Mouse (Mus musculus) cerebellum, adult (tissue): ENCODE data around the gene Pus3.
A peak's percentile ranks its signal among the peaks of the same experiment; 100 is the strongest.

Experiments used
- ATAC-seq: cut with Nextera tagmentation; 2 replicates; pipeline ENCODE4 v1.9.2; 2017; ENCODE audit warnings: mild to moderate bottlenecking, moderate library complexity, mixed read lengths; ENCODE audit not compliant: insufficient number of reproducible peaks, low FRiP score, low TSS enrichment

Gene Pus3

DNA sequence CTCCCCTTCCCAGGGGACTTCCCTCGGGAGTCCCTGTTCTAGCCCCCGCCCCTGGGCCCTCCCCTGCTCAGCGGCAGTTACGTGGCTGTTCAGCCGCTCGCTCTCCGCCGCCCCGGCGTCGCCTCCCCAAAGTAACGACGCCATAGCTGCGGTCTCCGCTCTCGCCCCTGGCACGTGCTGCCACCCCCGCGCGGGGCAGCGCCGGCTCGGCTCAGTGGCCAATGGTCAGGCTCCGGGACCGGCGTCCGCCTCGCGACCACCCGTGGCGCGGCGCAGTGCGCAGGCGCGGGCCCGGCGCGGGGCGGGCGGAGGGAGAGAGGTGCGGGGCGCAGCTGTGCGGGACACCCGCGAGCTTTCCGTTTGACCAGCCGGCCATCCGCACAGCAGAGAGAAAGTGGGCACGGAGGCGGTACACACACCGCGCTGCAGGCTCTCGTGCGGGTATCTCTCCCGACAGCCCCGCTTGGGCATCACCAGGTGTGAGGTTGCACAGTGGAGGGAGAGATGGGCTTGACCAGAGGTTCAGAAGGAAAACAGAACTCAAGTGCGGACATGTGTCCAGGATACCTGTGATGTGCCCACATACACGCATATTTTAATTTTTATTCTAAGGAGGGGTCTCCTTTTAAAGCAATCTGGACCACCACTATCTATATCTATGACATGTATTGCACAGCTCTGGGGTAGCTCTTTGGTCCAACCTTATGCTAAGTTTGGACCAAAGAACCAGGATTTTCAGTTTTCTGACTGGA, at the start of gene Pus3, which contains the start of gene Ddx25:
Gene Pus3 (plus strand): TSS at position 339 of the 752 bp plus-strand sequence.
Gene Ddx25 (minus strand): TSS at position 272 of the 752 bp plus-strand sequence.
- ATAC-seq: peak; percentile 78

DNA sequence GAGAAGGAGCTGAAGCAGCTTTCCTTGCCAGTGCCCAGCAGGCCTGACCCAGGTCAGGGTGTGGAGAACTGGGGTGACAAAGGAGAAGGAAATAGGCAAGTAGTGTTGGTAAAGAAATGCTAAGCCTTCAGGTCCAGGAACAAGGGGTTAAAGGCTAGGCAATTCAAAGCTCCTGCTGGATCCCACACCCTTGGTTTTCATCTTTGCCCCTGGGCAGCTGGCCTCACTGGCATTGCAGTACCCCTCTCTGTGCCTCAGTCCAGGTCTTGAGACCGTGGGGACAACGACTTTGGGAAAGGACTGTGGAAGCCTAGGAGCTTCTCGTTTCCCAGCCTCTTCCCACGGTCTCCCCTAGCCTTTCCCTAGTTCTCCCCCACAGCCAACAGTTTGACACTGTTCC, 44.5 kb upstream of the Pus3 start:
- ATAC-seq: no peak

DNA sequence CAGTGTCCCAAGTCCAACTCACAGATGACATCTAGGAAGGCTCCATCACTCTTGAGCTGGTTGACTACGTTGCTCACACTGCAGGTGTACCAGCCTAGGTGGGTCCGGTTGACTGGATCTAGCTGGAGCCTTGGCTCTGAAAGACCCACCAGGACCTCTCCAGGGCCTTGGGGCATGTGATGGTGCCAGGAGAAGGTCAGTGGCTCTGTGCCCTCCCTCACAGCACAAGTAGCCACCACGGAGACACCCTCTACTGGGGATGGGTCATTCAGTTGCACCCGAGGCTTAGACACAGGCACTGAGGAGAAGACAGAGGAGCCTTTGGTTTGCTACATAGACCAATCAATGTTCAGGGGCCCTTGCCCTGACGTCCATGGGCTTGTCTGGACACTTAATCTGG, 42.2 kb upstream of the Pus3 start:
- no peak for ATAC-seq

DNA sequence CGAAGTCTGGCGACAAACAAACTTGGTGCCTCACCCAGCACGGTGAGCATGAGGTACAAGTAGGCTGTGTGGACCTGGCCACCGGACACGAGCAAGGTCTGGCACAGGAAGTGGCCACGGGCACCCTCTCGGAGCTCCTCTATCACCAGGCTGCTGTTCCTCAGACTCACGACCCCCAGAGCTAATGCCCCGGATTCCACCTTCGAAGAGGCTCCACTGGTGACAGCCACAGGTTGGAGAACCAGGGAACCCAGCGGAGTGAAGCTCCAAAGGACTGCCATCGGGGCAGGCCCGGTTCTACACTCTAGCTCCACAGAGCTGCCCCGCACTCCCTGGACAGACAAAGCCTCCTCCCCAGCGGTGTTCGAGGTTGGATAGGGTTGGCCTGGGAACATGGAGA, 41.7 kb upstream of the Pus3 start:
- no peak for ATAC-seq

DNA sequence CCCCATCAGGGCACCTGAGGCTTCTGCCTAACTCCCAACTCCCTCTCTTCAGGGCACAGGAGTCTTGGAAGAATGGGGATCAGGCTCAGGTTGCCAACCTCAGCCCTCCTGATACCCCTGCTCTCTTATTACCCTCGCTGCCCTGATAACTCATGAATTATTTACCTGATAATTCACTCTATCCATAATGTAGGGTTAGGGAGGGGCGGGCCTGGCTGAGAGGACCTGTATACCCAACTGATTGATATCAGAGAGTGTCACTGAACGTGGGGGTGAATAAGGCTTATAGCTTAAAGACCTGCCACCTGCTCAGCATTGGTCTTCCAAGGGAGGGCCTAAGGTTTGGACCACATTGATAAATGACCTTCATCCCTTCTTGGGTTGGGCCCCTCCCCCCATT, 40.2 kb upstream of the Pus3 start, which contains the start of gene Gm1113:
Gene Gm1113 (minus strand): TSS at position 101 of the 400 bp plus-strand sequence.
- ATAC-seq: no peak

DNA sequence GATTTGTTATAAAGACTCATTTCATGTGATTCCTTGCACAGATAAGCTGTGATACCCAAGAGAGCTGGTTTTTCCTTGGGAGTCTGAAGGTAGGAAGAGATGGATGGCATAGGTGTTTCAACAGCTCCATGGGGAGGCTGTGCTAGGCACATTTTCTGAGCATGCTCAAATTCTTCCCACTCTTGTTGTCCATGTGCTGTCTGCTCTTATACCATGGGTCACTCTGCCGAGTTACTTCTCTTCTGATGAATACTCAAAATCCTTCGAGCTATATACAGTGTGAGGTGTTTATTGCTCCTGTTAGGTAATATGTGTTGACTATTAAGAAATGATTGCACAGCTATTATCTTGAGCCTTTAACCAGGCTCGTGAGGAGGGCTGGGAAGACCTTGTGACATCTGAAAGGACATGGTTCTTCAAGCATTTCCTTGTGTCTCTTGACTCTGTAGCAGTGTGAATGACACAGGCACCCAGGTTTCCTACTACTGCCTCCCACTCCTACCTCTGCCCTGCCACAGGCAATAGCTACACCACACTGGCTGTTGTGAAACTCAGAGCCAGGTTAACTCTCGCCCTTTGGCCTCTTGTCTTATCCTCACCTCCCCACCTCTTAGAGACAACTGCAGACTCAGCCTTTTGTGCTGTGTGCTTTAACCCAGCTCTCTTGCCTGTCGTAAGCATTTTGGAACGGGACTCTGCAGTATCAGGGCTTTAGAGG, 37.6 kb upstream of the Pus3 start:
- no peak for ATAC-seq

DNA sequence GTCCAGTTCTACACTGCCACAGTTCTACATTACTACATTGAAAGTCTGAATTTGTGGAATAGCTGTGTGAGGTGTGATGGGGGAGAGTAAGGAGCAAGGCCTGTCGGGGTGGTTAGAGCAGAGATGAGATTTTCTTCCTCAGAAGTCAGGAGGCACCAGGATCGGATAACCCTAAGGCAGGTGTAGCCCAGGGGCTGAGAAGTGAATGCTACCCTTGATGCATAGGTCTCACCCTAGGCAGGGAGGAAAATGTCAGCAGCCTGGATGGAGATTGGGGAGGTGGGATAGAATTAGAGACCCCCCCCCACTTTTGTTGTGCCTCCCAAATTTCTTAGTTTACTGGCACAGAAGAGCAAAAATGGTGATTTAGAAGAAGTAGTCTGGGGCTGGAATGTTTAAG, 36.2 kb upstream of the Pus3 start:
- no peak for ATAC-seq

DNA sequence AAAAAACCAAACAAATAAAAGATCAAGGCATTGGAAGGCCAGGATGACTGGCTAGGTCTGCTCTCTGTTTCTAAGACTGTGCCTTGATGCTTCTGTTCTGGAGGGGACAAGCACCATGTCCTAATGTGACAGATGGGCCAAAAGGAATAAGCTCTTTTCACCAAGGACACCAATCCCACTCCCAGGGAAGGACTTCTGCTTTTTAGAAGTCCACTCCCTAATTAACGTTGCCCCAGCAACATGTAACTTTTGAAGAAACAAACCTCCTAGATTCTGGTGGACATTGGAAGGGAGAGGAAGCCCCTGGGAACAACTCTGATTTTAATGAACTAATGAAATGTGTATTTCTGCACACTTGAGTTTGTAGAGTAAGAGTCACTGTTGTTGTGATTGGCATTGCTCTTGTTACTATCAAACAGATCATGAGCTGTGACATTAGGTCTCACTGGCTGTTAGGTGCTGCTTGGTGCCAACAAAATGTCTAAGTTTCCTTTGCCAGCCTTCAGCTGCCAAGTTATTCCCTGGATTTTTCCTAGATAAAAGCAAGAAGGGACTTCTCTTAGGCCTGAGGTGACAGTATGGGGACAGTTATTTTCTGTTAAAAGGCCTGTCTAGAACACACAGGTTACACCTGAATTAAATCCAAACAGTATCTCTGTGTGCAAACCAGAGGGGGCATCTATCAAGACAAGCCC, 35.4 kb upstream of the Pus3 start:
- no peak for ATAC-seq

DNA sequence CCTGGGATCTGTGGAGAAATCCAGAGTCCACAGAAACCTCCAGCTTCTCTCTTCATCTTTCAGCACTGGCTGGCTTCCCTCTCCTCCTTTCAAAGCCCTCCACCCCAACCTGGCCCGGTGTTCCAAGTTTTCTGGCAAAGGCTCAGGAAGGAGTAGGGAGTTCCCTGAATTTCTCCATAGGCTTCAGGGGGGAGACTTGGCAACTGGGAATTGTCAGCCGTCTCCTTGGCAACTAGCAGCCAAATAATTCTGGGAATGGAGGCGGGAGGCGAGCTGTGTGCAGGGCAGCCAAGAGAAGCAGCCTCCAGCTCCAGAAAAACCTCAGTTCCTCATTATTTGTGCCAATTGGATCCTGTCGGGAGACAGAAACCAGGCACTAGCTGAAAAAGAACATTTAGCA, 34.9 kb upstream of the Pus3 start:
- peak; percentile 70; the same call in 1 of the 2 replicates for ATAC-seq

DNA sequence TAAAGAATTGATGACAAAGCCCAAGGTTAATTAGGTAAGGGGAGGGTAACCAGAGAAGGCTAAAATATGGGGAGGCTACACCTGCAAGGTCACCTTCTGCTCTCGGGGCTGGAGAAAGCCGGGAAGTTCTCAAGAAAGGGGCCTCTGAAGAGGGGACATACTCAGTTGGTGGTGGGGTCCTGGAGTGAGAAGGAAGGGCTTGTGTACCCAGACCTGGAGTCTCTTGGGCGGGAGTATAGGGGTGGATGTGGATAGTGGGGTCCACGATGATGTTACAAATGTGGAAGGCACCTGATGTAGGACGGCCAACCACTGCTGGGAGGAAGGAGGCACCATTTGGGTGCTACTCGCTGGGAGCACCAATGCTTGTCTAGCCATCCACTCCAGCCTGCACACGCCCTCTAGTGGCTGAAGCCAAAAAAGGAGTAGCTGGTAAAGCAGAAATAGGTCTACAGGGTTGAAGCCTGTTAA, 34.4 kb upstream of the Pus3 start:
- peak; percentile 79 for ATAC-seq

DNA sequence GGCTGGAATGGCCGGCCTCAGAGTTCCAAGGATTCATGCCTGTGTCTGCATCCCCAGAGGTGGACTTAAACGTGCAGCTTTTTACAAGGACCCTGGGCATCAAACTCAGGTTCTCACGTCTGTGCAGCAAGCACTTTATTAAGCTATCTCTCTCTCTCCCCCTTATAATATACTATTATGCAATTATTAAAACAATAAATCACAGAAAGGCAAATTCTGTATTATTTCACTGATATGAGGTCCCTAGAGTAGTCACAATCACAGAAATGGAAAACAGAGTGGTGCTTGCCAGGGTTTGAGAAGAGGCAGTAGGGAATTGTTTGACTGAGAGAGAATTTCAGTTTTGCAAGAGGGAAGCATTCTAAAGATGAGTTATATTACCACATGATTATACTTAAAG, 29.3 kb upstream of the Pus3 start:
- no peak for ATAC-seq

DNA sequence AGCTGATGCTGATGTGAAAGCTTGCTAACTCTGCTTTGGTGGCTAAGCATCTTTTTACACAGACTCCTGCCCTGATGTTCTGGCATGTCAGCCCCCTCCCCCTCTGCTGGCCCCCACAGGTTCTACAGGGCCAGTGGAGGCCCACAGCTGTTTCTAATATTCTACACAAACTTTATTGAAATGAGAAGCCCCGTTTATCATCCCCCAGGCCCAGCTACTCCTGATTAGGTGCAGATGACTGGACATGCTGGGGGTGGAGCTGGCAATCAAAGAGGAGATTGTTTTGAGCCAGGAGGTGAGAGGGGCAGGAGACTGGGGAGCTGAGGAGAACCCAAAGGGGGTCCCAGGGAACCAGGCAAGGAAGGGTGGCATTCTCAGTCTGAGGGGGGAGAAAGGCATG, 28.6 kb upstream of the Pus3 start:
- no peak for ATAC-seq

DNA sequence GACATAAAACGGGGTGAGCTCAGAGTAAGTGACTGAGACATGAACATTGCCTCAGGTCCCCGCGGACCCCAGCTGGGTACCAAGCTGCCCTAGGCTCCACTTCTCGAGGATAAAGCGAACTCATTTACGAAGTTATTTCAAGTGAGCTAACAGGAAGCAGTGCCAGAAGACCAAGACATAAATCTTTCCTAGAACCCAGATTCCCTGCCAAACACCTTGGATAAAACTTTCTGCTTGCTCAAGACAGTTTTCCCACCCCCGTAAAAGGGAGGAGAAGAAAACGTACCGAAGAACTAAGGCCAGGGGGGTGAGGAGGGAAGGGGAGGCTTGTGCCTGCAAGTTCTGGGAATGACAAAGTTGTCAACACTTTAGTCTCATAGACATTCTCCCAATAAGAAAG, 25.1 kb upstream of the Pus3 start:
- no peak for ATAC-seq

DNA sequence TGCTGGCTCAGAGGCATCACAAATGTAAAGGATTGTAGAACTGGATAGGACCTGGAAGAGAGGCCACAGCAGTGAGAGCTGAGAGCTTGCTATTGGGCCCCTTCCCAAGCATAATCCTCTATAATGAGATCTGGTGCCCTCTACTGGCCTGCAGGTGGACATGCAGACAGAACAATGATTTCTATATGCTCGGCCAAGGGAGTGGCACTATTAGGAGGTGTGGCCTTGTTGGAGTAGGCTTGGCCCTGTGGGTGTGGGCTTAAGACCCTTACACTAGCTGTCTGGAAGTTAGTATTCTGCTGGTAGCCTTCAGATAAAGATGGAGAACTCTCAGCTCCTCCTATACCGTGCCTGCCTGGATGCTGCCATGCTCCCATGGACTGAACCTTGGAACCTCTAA, 23.3 kb upstream of the Pus3 start:
- peak; percentile 72; the same call in 1 of the 2 replicates for ATAC-seq

DNA sequence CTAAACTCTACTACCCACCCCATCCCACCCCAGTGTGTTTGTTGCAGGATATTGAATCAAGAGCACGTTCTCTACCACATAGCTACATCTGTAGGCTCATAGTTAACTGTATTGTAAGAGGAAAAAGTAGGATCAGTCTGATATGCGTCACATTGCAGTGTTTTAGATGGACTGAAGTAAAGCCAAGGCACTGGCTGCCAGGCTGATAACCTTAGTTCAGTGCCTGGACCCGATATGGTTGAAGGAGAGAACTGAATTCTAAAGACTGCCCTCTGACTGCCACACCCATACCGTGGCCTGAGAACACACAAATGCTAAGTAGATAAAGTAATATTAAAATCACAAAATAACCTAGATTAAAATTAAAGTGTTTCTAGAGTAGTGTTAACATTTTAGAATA, 22.5 kb upstream of the Pus3 start:
- no peak for ATAC-seq

DNA sequence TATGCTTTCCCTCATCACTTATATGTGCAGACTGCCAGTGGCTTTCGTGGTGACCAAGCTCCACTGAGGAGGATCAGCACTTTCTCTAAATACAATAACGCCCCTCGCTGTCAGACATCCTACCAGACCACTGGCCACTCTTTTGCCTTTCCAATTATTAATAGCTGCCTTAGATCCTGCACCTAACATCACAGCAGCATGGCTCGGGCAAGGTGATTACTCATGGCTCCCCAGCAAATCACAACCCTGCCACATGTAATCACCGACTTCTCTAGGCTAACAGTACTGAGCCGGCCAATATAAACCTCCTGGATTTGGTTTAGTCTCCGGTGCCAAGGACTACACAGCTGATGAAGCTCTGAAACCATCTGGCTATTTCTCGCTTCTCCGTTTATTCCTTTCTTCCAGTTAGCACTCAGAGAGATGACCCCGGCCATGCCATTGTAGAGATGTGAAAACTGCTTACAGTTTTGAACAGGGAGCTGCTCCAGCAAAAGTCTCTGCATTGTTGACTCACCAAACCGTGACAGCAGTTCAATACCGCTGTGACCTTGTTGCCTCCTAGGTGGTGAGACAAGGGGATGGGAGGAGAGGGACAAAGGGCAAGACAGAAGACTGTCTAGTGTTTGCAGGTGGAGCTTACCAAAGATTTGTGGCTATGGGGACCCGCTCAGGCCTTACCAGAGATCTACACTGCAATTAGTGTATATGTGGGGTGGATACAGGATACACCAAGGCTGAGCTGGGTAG, 19.2 kb upstream of the Pus3 start:
- ATAC-seq: no peak

DNA sequence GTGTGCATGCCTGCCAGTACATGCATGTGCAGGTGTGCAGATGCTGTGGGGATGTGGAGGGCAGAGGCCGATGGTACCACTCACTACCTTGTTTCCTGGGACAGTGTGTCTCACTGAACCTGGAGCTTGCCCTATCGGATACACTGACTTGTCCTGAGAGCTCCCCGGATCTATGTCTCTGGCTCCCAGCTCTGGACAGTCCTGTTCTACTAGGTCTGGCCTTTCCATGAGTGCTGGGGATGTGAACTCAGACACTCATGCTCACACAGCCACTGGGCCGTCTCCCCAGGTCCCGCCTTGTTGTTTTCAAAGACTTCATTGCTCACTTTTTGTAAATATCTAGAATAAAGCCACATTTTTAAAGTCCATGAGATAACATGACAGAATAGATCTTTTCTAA, 17.4 kb upstream of the Pus3 start:
- ATAC-seq: no peak

DNA sequence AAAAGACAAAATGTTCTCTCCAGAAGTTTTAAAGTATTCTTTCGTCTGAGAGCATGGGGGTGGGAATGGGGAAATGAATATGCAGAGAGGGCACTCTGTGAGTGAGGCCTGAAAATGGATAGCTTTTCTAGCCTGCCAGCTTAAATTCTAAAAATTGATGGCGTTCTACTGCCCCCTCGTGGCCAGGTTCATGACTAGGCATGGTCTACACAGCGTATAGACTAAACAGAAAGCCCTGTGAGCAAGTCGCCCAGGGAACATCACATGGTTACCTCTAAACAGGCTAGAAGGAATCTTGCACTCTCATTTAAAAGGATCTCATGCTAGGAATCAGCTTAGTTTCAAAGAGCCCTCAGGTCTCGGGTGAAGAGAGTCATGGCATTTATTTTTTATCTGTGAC, 16.9 kb upstream of the Pus3 start:
- peak; percentile 74 for ATAC-seq

DNA sequence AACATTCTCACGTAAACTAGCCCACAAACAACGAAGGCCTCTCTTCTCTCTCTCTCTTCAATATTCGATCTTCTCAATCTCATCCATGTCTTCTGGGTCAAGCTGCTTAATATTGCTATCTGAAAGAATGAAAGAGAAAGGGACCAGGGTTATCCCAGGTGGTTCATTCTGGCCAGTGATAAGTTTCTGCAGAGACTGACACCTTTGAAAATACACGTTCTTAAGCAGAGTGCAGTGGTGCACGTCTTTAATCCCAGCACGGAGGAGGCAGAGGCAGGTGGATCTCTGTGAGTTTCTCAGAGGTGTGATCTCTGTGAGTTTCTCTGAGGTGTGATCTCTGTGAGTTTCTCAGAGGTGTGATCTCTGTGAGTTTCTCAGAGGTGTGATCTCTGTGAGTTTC, 16.5 kb upstream of the Pus3 start:
- no peak for ATAC-seq

DNA sequence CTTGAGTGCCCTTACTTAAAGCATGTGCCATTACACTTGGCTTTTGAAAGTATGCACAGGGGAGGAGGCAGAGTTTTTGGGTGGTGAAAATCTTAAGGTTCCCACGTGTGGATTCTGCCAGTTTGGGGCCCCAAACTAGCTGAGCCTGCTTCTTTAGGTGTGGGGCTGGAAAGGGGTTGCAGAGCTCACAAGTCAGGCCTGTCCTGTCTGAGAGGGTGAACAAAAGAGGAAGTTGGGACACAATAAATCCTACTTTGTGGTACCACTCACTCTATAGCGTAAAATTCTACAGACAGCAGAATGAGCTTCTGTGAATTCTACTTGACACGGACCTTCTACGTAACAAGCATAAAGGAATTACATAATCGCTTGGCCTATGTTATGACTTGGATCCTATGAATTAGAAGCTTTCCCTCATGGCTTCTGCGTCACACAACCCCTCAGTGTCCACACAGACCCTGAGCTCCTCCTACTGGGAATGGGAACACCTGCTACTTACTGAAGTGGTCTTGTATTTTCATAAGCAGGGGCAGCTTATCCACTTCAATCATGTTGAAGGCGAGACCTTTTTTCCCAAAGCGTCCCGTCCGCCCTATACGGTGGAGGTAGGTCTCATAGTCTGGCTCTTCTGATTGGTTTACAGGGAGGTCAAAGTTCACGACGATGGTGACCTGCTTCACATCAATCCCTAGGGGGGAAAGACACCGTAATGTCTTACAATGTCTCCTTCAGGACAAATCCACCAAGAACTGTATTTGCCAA, 15.1 kb upstream of the Pus3 start:
- no peak for ATAC-seq
